Mouse (Mus musculus) neural tube, postnatal 0 days (tissue): ENCODE data around the gene Rnaseh2a. TPM values are rescaled to one million over a fixed set of nuclear protein-coding genes. Genes with fewer than 3 reads are reported as not detected.

Experiments used
- microRNA-seq: library from miRNA; unstranded; fragments of <30 nt; microRNA quantifications from one replicate; pipeline ENCODE4, GENCODE M21; 2016
- polyA plus RNA-seq: library from polyadenylated mRNA; unstranded; fragments of >200 nt; fragmentation: Nextera tagmentation; extraction: Ambion mirVana; gene quantifications from 2 replicates; pipeline ENCODE4 v1.2.1, GENCODE M21; 2015

Gene Rnaseh2a
- 52.7 and 61.5 TPM in 2 replicates for polyA plus RNA-seq

GRCm38 (mm10) chr8:84969241-84970134 lies at the start of gene Rnaseh2a, which contains the start of the genes Gm49661 and Prdx2:
Rnaseh2a (minus strand) TSS chr8:84969767.
Gm49661 (minus strand) TSS chr8:84969433.
Prdx2 (plus strand) TSS chr8:84969587.

GRCm38 (mm10) chr8:85014431-85014830 lies 44.9 kb upstream of the Rnaseh2a start, which contains the start of gene Best2:
Best2 (minus strand) TSS chr8:85014531.

GRCm38 (mm10) chr8:84990349-84990748 lies 20.8 kb upstream of the Rnaseh2a start, which contains the start of gene Hook2:
Hook2 (plus strand) TSS chr8:84990603.

GRCm38 (mm10) chr8:84978248-84978940 lies 8.8 kb upstream of the Rnaseh2a start, which contains the start of gene Junb:
Junb (minus strand) TSS chr8:84978718.

GRCm38 (mm10) chr8:84946528-84947240 lies 22.9 kb downstream of the Rnaseh2a start, which contains the start of gene Rtbdn:
Rtbdn (plus strand) TSS chr8:84946991.

GRCm38 (mm10) chr8:84936962-84937546 lies 32.5 kb downstream of the Rnaseh2a start, which contains the start of gene Mast1:
Mast1 (minus strand) TSS chr8:84937359.

GRCm38 (mm10) chr8:84908421-84909161 lies 61.0 kb downstream of the Rnaseh2a start, which contains the start of gene Dnase2a:
Dnase2a (plus strand) TSS chr8:84908560.

Small RNA genes within 50 kb of the gene (microRNA-seq; reads per million reads assigned to microRNA genes)
- not detected for gene Gm24197

Other genes starting within 250 kb of the Rnaseh2a start
- 0.57 and 1.4 TPM in 2 replicates for gene G430095P16Rik, start 246.8 kb downstream of the Rnaseh2a start, polyA plus RNA-seq
- 72.8 and 75.0 TPM in 2 replicates for gene Nfix, start 169.4 kb downstream of the Rnaseh2a start, polyA plus RNA-seq
- gene Dand5, start 146.9 kb downstream of the Rnaseh2a start, polyA plus RNA-seq = 15.3 TPM in 2 replicates
- gene Gadd45gip1, start 138.2 kb downstream of the Rnaseh2a start, polyA plus RNA-seq = 47.5 and 50.9 TPM in 2 replicates
- gene Rad23a, start 129.1 kb downstream of the Rnaseh2a start, polyA plus RNA-seq = 96.2 and 103 TPM in 2 replicates
- gene Calr, start 122.8 kb downstream of the Rnaseh2a start, polyA plus RNA-seq = 450 and 531 TPM in 2 replicates
- gene Farsa, start 112.8 kb downstream of the Rnaseh2a start, polyA plus RNA-seq = 81.3 and 92.5 TPM in 2 replicates
- 57.4 and 59.5 TPM in 2 replicates for gene Syce2, start 97.7 kb downstream of the Rnaseh2a start, polyA plus RNA-seq
- 39.3 and 46.9 TPM in 2 replicates for gene Gcdh, start 75.8 kb downstream of the Rnaseh2a start, polyA plus RNA-seq
- 0.32 and 0.45 TPM in 2 replicates for gene Klf1, start 67.8 kb downstream of the Rnaseh2a start, polyA plus RNA-seq
- gene Dnase2a, start 61.2 kb downstream of the Rnaseh2a start, polyA plus RNA-seq = 8.1 and 8.6 TPM in 2 replicates
- 66.1 and 78.5 TPM in 2 replicates for gene Mast1, start 32.4 kb downstream of the Rnaseh2a start, polyA plus RNA-seq
- gene Rtbdn, start 22.8 kb downstream of the Rnaseh2a start, polyA plus RNA-seq = 3.0 and 4.9 TPM in 2 replicates
- not detected in 2 replicates for gene Gm49661, start 334 bp downstream of the Rnaseh2a start, polyA plus RNA-seq
- gene Prdx2, start 180 bp downstream of the Rnaseh2a start, polyA plus RNA-seq = 803 and 820 TPM in 2 replicates
- gene Junb, start 9.0 kb upstream of the Rnaseh2a start, polyA plus RNA-seq = 8.8 and 9.0 TPM in 2 replicates
- gene Hook2, start 20.8 kb upstream of the Rnaseh2a start, polyA plus RNA-seq = 24.5 and 30.2 TPM in 2 replicates
- 0.19 TPM in 1 of 2 replicates, not detected in the other for gene Best2, start 44.8 kb upstream of the Rnaseh2a start, polyA plus RNA-seq
- 139 and 141 TPM in 2 replicates for gene Asna1, start 55.5 kb upstream of the Rnaseh2a start, polyA plus RNA-seq
- 157 and 167 TPM in 2 replicates for gene Trir, start 57.1 kb upstream of the Rnaseh2a start, polyA plus RNA-seq
- 45.5 and 47.6 TPM in 2 replicates for gene Tnpo2, start 67.1 kb upstream of the Rnaseh2a start, polyA plus RNA-seq
- 66.7 and 79.1 TPM in 2 replicates for gene Fbxw9, start 90.3 kb upstream of the Rnaseh2a start, polyA plus RNA-seq
- not detected in 2 replicates for gene Gm5741, start 98.2 kb upstream of the Rnaseh2a start, polyA plus RNA-seq
- gene Dhps, start 102.0 kb upstream of the Rnaseh2a start, polyA plus RNA-seq = 131 and 132 TPM in 2 replicates
- 127 and 135 TPM in 2 replicates for gene Wdr83os, start 111.0 kb upstream of the Rnaseh2a start, polyA plus RNA-seq
- 34.8 and 42.5 TPM in 2 replicates for gene Wdr83, start 111.5 kb upstream of the Rnaseh2a start, polyA plus RNA-seq
- 20.5 and 24.7 TPM in 2 replicates for gene Man2b1, start 113.5 kb upstream of the Rnaseh2a start, polyA plus RNA-seq
- gene Zfp791, start 153.3 kb upstream of the Rnaseh2a start, polyA plus RNA-seq = 3.0 and 3.6 TPM in 2 replicates
- not detected in 2 replicates for gene Cks1brt, start 182.2 kb upstream of the Rnaseh2a start, polyA plus RNA-seq